Mouse (Mus musculus): Measurements from ENCODE around the gene Fam83e. TPM values are rescaled to one million over a fixed set of nuclear protein-coding genes. Genes with fewer than 3 reads are reported as not detected.

Gene Fam83e
- polyA plus RNA-seq, 1 experiment, result 12.2 TPM

- Histone ChIP-seq H3K4me3 (replicated peaks; ENCODE audit: extremely low read depth, low read depth, low read length) (no peak overlapping the region), H3K4me1 (ENCODE audit: control insufficient read depth, insufficient read depth, low read length) (no peaks in the 10 kb centered on the region)
- no peak for DNase-seq
- no peak for TF ChIP-seq POLR2A (IDR thresholded peaks at IDR 0.05; ENCODE audit: borderline replicate concordance, extremely low read depth, low read depth, low read length)
- peak; percentile 22; the same call in 1 of the 2 replicates for TF ChIP-seq CTCF (IDR thresholded peaks at IDR 0.05; ENCODE audit: insufficient read depth, low read length)
- WGBS, result 60% methylated on average over 6 of the region's 6 CpGs
These were observed 25.5 kb downstream of the Fam83e start for GRCm38 (mm10) chr7:45746518-45746917.

DNA sequence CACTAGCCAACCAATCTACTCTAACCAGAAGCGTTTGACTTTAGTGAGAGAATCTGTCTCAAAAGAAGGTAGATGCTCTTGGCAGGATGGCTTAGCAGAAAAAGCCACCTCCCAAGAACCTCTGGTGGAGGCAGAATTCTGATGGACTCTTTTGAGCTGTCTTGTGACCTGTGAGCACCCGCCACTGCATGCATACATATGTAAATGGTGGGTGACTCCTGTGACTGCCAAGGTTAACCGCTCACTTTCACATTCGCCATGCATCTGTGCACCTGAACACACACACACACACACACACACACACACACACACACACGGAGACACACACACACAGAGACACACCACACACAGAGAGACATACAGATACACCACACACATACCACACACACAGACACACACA lies 26.4 kb downstream of the Fam83e start:
- TF ChIP-seq CTCF (IDR thresholded peaks at IDR 0.05; ENCODE audit: insufficient read depth, low read length) (no peak), POLR2A (IDR thresholded peaks at IDR 0.05; ENCODE audit: borderline replicate concordance, extremely low read depth, low read depth, low read length) (no peak)
- WGBS, result 92% methylated on average over 5 of the region's 5 CpGs
- H3K4me1 ChIP-seq (ENCODE audit: control insufficient read depth, insufficient read depth, low read length), result no peaks in the 10 kb centered on the region
- no peak overlapping the region for H3K4me3 ChIP-seq (replicated peaks; ENCODE audit: extremely low read depth, low read depth, low read length)
- DNase-seq, result no peak

- Histone ChIP-seq H3K4me3 (replicated peaks; ENCODE audit: extremely low read depth, low read depth, low read length) (no peak overlapping the region), H3K4me1 (ENCODE audit: control insufficient read depth, insufficient read depth, low read length) (no peaks in the 10 kb centered on the region)
- no peak for TF ChIP-seq POLR2A (IDR thresholded peaks at IDR 0.05; ENCODE audit: borderline replicate concordance, extremely low read depth, low read depth, low read length)
- TF ChIP-seq CTCF (IDR thresholded peaks at IDR 0.05; ENCODE audit: insufficient read depth, low read length), result no peak
- 41% methylated on average over 7 of the region's 7 CpGs for WGBS
- DNase-seq, result no peak
These were observed 27.1 kb downstream of the Fam83e start for GRCm38 (mm10) chr7:45748110-45748509.

- no peak for DNase-seq
- TF ChIP-seq CTCF (IDR thresholded peaks at IDR 0.05; ENCODE audit: insufficient read depth, low read length) (no peak), POLR2A (IDR thresholded peaks at IDR 0.05; ENCODE audit: borderline replicate concordance, extremely low read depth, low read depth, low read length) (no peak)
- no peak overlapping the region for H3K4me3 ChIP-seq (replicated peaks; ENCODE audit: extremely low read depth, low read depth, low read length)
- no peaks in the 10 kb centered on the region for H3K4me1 ChIP-seq (ENCODE audit: control insufficient read depth, insufficient read depth, low read length)
- WGBS, result 32% methylated on average over 9 of the region's 10 CpGs
These were observed 28.4 kb downstream of the Fam83e start for GRCm38 (mm10) chr7:45749401-45749800.

DNA sequence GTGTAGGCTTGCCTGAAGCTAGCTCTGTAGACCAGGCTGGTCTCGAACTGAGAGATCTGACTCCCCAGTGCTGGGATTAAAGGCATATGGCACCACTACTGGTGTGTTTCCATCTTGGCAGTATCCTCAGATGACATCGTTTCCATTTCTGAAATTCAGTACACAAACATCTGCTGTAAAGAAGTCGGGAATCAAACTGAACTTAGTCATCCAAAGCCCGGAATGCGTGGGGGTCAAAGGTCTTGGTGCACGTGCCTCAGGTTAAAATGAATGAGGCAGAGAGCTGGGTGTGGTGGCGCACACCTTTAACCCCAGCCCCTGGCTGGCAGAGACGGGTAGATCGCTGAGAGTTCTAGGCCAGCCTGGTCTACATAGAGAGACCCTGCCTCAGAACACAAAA lies 29.1 kb downstream of the Fam83e start:
- no peak for TF ChIP-seq POLR2A (IDR thresholded peaks at IDR 0.05; ENCODE audit: borderline replicate concordance, extremely low read depth, low read depth, low read length)
- TF ChIP-seq CTCF (IDR thresholded peaks at IDR 0.05; ENCODE audit: insufficient read depth, low read length), result no peak
- Histone ChIP-seq H3K4me1 (ENCODE audit: control insufficient read depth, insufficient read depth, low read length) (no peaks in the 10 kb centered on the region), H3K4me3 (replicated peaks; ENCODE audit: extremely low read depth, low read depth, low read length) (no peak overlapping the region)
- 64% methylated on average over 9 of the region's 9 CpGs for WGBS
- DNase-seq, result no peak

- 54% methylated on average over 6 of the region's 6 CpGs for WGBS
- TF ChIP-seq CTCF (IDR thresholded peaks at IDR 0.05; ENCODE audit: insufficient read depth, low read length) (no peak), POLR2A (IDR thresholded peaks at IDR 0.05; ENCODE audit: borderline replicate concordance, extremely low read depth, low read depth, low read length) (no peak)
- no peak for DNase-seq
- no peak overlapping the region for H3K4me3 ChIP-seq (replicated peaks; ENCODE audit: extremely low read depth, low read depth, low read length)
- H3K4me1 ChIP-seq (ENCODE audit: control insufficient read depth, insufficient read depth, low read length), result no peaks in the 10 kb centered on the region
These were observed 34.7 kb downstream of the Fam83e start for GRCm38 (mm10) chr7:45755703-45756102.

- Histone ChIP-seq H3K4me3 (replicated peaks; ENCODE audit: extremely low read depth, low read depth, low read length) (peak overlapping the region; percentile 16), H3K4me1 (ENCODE audit: control insufficient read depth, insufficient read depth, low read length) (no peaks in the 10 kb centered on the region)
- DNase-seq, result peak; percentile 54
- 6% methylated on average over 27 of the region's 27 CpGs for WGBS
- TF ChIP-seq CTCF (IDR thresholded peaks at IDR 0.05; ENCODE audit: insufficient read depth, low read length) (no peak), POLR2A (IDR thresholded peaks at IDR 0.05; ENCODE audit: borderline replicate concordance, extremely low read depth, low read depth, low read length) (no peak)
These were observed 38.4 kb downstream of the Fam83e start for GRCm38 (mm10) chr7:45759400-45759799.

DNA sequence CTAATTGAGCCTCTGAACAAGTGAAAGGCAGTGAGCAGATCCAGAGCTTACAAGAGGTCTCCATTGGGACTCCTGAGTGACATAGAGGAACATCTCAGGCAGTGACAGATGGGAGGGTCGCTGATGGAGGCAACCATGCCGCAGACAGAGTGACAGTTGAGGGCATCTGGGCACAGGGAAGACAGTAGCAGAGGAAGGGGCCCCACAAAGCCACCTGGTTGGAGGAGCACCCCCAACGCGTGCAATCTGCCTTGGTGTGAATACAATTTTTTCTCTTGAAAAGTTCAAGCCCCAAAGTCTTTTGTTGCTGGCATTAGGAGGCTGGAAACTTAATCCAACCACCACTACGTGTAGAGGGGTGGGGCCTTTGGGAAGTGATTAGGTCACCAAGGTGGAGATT lies 39.1 kb downstream of the Fam83e start:
- Histone ChIP-seq H3K4me3 (replicated peaks; ENCODE audit: extremely low read depth, low read depth, low read length) (no peak overlapping the region), H3K4me1 (ENCODE audit: control insufficient read depth, insufficient read depth, low read length) (no peaks in the 10 kb centered on the region)
- no peak for DNase-seq
- 57% methylated on average over 5 of the region's 5 CpGs for WGBS
- TF ChIP-seq POLR2A (IDR thresholded peaks at IDR 0.05; ENCODE audit: borderline replicate concordance, extremely low read depth, low read depth, low read length), result no peak
- no peak for TF ChIP-seq CTCF (IDR thresholded peaks at IDR 0.05; ENCODE audit: insufficient read depth, low read length)

GRCm38 (mm10) chr7:45765995-45766394 lies 45.0 kb downstream of the Fam83e start:
- no peak overlapping the region for H3K4me3 ChIP-seq (replicated peaks; ENCODE audit: extremely low read depth, low read depth, low read length)
- no peak for DNase-seq
- H3K4me1 ChIP-seq (ENCODE audit: control insufficient read depth, insufficient read depth, low read length), result no peaks in the 10 kb centered on the region
- WGBS, result 39% methylated on average over 8 of the region's 8 CpGs
- TF ChIP-seq POLR2A (IDR thresholded peaks at IDR 0.05; ENCODE audit: borderline replicate concordance, extremely low read depth, low read depth, low read length), result no peak
- TF ChIP-seq CTCF (IDR thresholded peaks at IDR 0.05; ENCODE audit: insufficient read depth, low read length), result no peak

GRCm38 (mm10) chr7:45766764-45767163 lies 45.8 kb downstream of the Fam83e start:
- WGBS, result 34% methylated on average over 8 of the region's 8 CpGs
- H3K4me3 ChIP-seq (replicated peaks; ENCODE audit: extremely low read depth, low read depth, low read length), result no peak overlapping the region
- no peak for DNase-seq
- H3K4me1 ChIP-seq (ENCODE audit: control insufficient read depth, insufficient read depth, low read length), result no peaks in the 10 kb centered on the region
- TF ChIP-seq CTCF (IDR thresholded peaks at IDR 0.05; ENCODE audit: insufficient read depth, low read length) (no peak), POLR2A (IDR thresholded peaks at IDR 0.05; ENCODE audit: borderline replicate concordance, extremely low read depth, low read depth, low read length) (no peak)
